Mouse (Mus musculus): ENCODE measurements around the gene Klf5.

The Klf5 gene

GRCm38 (mm10) chr14:99310358-99310757, 11.9 kb downstream of the Klf5 start:
- DNase-seq, result no peak

GRCm38 (mm10) chr14:99313062-99313461, 14.6 kb downstream of the Klf5 start:
- no peak for DNase-seq

- DNase-seq, result no peak
Observed at GRCm38 (mm10) chr14:99316275-99316674, 17.8 kb downstream of the Klf5 start.

GRCm38 (mm10) chr14:99320736-99321135, 22.2 kb downstream of the Klf5 start:
- DNase-seq, result no peak

DNA sequence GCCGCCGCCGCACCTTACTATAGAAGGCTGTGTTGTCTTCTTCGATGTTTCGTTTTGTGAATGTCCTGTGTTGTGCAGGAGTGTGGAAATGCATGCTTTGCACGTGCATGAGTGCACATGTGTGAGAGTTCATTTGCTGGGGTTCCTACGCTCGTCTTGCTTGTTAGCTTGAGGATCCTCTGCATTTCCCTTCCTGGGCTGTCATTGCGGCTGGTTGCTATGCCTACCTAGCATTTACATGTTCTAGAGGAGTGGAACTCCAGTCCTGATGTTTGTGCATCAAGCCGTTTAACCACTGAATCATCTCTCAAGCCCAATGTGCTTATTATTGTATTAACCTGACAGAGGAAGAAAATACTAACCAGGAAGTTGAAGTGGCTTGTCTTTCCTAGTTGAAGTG, 24.9 kb downstream of the Klf5 start:
- no peak for DNase-seq

DNA sequence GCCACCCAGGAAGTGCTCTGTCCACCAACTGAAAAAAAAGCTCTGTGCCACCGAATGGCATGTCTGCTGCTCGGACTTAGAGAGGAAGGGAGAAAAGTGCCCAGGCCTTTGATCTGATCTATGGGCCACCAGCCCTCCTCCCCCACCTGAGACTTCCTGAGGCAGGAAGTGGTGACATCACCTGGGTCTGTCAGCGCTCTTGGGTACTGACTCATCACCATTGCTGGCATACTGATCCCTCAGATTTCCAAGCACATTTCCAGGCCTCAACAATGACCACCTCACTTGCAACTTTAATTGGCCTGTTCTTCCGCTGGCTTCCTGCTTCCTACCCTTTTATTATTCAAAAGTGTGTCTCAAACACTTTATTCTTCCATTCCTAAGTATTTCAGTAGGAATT, 26.0 kb downstream of the Klf5 start:
- DNase-seq, result no peak

DNA sequence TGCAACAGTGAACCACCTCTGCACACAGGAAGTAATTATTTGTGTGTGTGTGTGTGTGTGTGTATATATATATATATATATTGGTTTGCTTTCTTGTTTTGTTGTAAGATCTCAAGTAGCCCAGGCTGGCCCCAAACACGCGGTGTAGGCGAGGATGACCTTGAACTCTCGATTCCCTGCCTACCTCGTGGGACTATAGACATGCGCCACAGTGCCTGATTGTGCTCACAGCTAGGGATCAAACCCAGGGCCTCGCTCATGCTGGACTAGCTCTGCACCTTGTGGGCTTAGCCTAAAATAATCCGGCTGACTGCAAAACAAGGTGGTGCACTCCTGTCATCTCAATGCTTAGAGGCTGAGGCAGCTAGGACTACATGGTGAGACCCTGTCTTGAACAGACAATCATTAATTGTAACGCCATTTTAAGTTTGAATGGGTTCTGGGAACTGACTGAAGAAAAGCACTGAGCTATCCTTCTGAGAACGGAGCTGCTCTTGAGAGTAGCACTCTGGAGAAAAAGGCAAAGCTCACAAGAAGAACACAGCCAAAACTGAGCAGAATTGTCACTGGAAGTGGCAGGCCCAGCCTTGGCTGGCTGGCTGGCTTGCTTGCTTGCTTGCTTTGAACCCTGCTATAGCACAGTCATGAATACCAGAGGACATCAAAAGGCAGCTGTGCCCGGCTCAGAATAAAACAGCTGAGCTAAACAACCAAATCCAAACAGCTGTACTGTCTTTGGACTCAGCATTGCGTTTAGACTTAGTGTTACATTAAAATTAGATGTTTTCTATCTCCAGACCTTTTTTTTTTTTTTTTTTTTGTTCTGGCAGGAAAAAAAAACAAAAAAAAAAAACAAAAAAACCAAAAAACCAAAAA, 27.3 kb downstream of the Klf5 start:
- no peak for DNase-seq

DNA sequence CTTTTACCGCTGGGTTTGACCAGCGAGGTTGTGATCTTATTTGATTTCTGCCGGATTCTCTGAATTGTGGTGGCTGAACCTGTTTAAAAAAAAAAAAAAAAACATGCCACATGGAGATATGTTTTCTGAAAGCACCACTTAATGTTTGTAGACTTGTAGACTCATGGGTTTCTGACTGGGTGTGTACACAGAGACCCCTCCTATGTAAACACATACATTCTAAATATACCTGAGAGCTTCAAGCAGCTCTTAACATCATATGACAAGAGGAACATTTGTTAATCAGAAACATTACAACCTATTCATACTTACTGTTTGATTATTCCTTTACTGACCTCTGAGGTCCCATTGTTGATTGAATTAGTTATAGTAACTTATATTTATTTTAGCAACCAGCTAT, 38.1 kb downstream of the Klf5 start:
- DNase-seq, result no peak

- DNase-seq, result no peak
Observed at GRCm38 (mm10) chr14:99339021-99339420, 40.5 kb downstream of the Klf5 start.

GRCm38 (mm10) chr14:99339681-99340522, 41.4 kb downstream of the Klf5 start:
- no peak for DNase-seq

GRCm38 (mm10) chr14:99340703-99341102, 42.2 kb downstream of the Klf5 start:
- no peak for DNase-seq

- DNase-seq, result no peak
Observed at GRCm38 (mm10) chr14:99348175-99348764, 49.8 kb downstream of the Klf5 start.

- DNase-seq, result no peak
Observed at GRCm38 (mm10) chr14:99349606-99350005, 51.1 kb downstream of the Klf5 start.

GRCm38 (mm10) chr14:99352989-99353388, 54.5 kb downstream of the Klf5 start:
- DNase-seq, result no peak

DNA sequence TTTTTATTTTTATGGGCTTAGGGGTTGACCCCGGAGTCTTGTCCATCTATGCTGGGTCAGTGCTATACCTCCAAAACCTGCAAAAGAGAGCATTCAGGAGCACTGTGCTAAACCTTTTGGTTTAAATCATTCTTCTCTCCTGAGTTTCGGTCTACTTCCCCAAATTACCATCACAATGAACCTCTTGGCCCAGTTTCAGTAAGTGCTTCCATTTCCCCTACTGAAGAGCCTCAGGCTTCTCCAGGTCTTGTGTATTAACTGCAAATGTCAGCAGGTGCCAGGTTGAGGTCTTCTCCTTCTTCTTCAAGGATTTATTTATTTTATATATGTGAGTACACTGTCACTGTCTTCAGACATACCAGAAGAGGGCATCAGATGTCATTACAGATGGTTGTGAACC, 55.6 kb downstream of the Klf5 start:
- DNase-seq, result no peak

GRCm38 (mm10) chr14:99354761-99355609, 56.5 kb downstream of the Klf5 start:
- DNase-seq, result no peak

DNA sequence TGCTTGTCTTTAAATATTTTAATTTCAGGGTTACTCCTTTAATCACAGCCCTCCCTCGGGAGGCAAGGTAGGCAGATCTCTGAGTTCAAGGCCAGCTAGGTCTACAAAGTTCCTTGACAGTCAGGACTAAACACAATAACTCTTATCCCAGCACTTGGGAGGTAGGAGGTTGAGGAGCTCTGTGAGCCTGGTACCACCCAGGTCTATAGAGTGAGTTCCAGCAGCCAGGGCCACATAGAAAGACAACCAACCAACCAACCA, 57.0 kb downstream of the Klf5 start:
- no peak for DNase-seq

DNA sequence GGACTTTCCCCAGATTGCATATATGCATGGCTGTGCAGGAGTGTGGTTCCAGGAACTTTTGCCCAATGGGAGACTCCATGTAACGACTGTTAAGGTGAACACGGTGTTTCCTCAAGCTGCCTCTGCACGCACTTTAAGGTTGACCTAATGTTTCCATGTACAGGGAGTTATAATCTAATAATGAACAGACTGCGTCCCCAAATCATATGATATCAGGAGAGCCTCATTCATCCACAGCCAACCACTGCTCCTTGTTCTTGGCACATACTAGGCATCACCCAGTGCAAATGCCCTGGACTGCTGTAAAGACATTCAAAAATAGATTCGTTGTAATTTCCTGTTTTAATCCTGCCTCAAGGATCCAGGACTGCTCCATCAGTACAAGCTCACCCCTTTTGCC, 64.5 kb downstream of the Klf5 start:
- DNase-seq, result no peak

- DNase-seq, result no peak
Observed at GRCm38 (mm10) chr14:99364007-99364784, 65.7 kb downstream of the Klf5 start.
